ENCODE assay signal across 10 mouse cellular contexts in genomic region chr6:137126224-137126623, GRCm38 (mm10). TPM values are rescaled to one million over a fixed set of nuclear protein-coding genes. Genes with fewer than 3 reads are reported as not detected.
DNase-seq lines count a peak whose midpoint lies in the region; ATAC-seq and TF ChIP-seq lines count a peak whose summit lies in the region.
"Had no signal": no experiment of that assay in that cellular context is flagged by ENCODE, and none has a peak within 500 bp of the region (broad histone marks: within the 10 kb centered on the region; RNA-seq: fewer than 3 reads in every experiment).

No protein-coding gene starts in this region.

- H3K27me3 ChIP-seq in heart, embryonic 11.5 days (ENCODE audit: control insufficient read depth, insufficient read depth, low read length) = no peaks in the 10 kb centered on the region
- no peaks in the 10 kb centered on the region for H3K27me3 ChIP-seq in lung, postnatal 0 days (replicated peaks; ENCODE audit: insufficient read depth, low read length)
- no peaks in the 10 kb centered on the region for H3K27me3 ChIP-seq in forebrain, embryonic 15.5 days
- H3K27me3 ChIP-seq: midbrain, embryonic 12.5 days had no signal

- DNase-seq in heart, adult 9 months (ENCODE audit: low spot score in 2 of 2) = no peak
- peak; percentile 64 for DNase-seq in lung, postnatal 0 days (ENCODE audit: low spot score)
- DNase-seq in lung, postnatal 14 days = no peak
- DNase-seq in kidney, postnatal 14 days = peak; percentile 47
- no peak for DNase-seq in thymus, postnatal 14 days
- DNase-seq in ovary, postnatal 10 days (ENCODE audit: low spot score) = no peak
- DNase-seq: heart, postnatal 14 days had no signal

- H3K4me3 ChIP-seq in heart, embryonic 11.5 days (ENCODE audit: low read depth, low read length) = no peak overlapping the region
- H3K4me3 ChIP-seq in lung, postnatal 0 days (ENCODE audit: low read depth, low read length) = no peak overlapping the region
- no peak overlapping the region for H3K4me3 ChIP-seq in forebrain, embryonic 15.5 days
- H3K4me3 ChIP-seq: midbrain, embryonic 12.5 days had no signal

- ATAC-seq in heart, embryonic 11.5 days (replicated peaks; ENCODE audit: insufficient number of reproducible peaks, low FRiP score, low TSS enrichment) = no peak
- ATAC-seq in lung, postnatal 0 days = peak; percentile 86
- ATAC-seq in forebrain, embryonic 15.5 days (replicated peaks) = no peak

- whole genome bisulfite sequencing in heart, embryonic 11.5 days (ENCODE audit: insufficient replicate concordance) = 47% methylated on average over 2 of the region's 2 CpGs
- 17% methylated on average over 2 of the region's 2 CpGs for WGBS in lung, postnatal 0 days
- WGBS in forebrain, embryonic 15.5 days = 70% methylated on average over 2 of the region's 2 CpGs

- TF ChIP-seq EP300 in lung, postnatal 0 days (IDR thresholded peaks at IDR 0.05) = no peak

- H3K4me1 ChIP-seq in heart, embryonic 11.5 days (ENCODE audit: control insufficient read depth, insufficient read depth, low read length) = peaks cover 11% of the 10 kb centered on the region
- peaks cover 16% of the 10 kb centered on the region; the same call in 1 of the 2 replicates for H3K4me1 ChIP-seq in lung, postnatal 0 days (ENCODE audit: insufficient read depth, low read depth, low read length)
- H3K4me1 ChIP-seq in forebrain, embryonic 15.5 days = no peaks in the 10 kb centered on the region
- H3K4me1 ChIP-seq: midbrain, embryonic 12.5 days had no signal

- H3K36me3 ChIP-seq in heart, embryonic 11.5 days (ENCODE audit: control insufficient read depth, insufficient read depth, low read length) = no peaks in the 10 kb centered on the region
- H3K36me3 ChIP-seq in lung, postnatal 0 days (ENCODE audit: insufficient read depth, low read length) = no peaks in the 10 kb centered on the region
- H3K36me3 ChIP-seq in forebrain, embryonic 15.5 days = no peaks in the 10 kb centered on the region
- H3K36me3 ChIP-seq: midbrain, embryonic 12.5 days had no signal

- no peak overlapping the region for H3K4me2 ChIP-seq in heart, embryonic 11.5 days
- H3K4me2 ChIP-seq in lung, postnatal 0 days (replicated peaks; ENCODE audit: low read depth, low read length) = no peak overlapping the region
- no peak overlapping the region for H3K4me2 ChIP-seq in forebrain, embryonic 15.5 days (replicated peaks)
- H3K4me2 ChIP-seq: midbrain, embryonic 12.5 days had no signal

- H3K27ac ChIP-seq in heart, embryonic 11.5 days (ENCODE audit: low read depth, low read length) = 0 out of 2 replicates have a peak overlapping the region, but pooled peaks have one; percentile 41
- H3K27ac ChIP-seq in lung, postnatal 0 days (ENCODE audit: low read length) = peak overlapping the region; percentile 51
- no peak overlapping the region for H3K27ac ChIP-seq in forebrain, embryonic 15.5 days (replicated peaks)
- H3K27ac ChIP-seq: midbrain, embryonic 12.5 days had no signal

- no peak overlapping the region for H3K9ac ChIP-seq in heart, embryonic 11.5 days (ENCODE audit: low read depth, low read length)
- H3K9ac ChIP-seq in lung, postnatal 0 days (replicated peaks; ENCODE audit: low read depth) = no peak overlapping the region
- H3K9ac ChIP-seq in forebrain, embryonic 15.5 days (replicated peaks) = no peak overlapping the region
- H3K9ac ChIP-seq: midbrain, embryonic 12.5 days had no signal

- no peak for TF ChIP-seq CTCF in lung, postnatal 0 days (IDR thresholded peaks at IDR 0.05)

- H3K9me3 ChIP-seq in heart, embryonic 11.5 days (replicated peaks; ENCODE audit: control insufficient read depth, low read length) = no peaks in the 10 kb centered on the region
- H3K9me3 ChIP-seq in lung, postnatal 0 days (ENCODE audit: low read length) = no peaks in the 10 kb centered on the region
- H3K9me3 ChIP-seq in forebrain, embryonic 15.5 days = no peaks in the 10 kb centered on the region
- H3K9me3 ChIP-seq: midbrain, embryonic 12.5 days had no signal

RNA-seq across cellular contexts. Expression of gene Rerg, which starts 44.1 kb away (rescaled TPM):
- 4.4 and 4.6 TPM in 2 replicates for polyA plus RNA-seq in heart, embryonic 11.5 days (2014; fragmentation: Nextera tagmentation; extraction: Ambion mirVana)
- polyA plus RNA-seq in lung, postnatal 0 days (2015; fragmentation: Nextera tagmentation; extraction: Ambion mirVana) = 33.4 and 42.9 TPM in 2 replicates
- polyA plus RNA-seq in forebrain, embryonic 15.5 days (2015; fragmentation: Nextera tagmentation; extraction: Ambion mirVana) = 4.6 and 5.8 TPM in 2 replicates

Comparison
In these comparisons a context has a peak if more than half of its experiments do, and no peak if none do; other contexts are left out.
1. DNase-seq: peak in lung, postnatal 0 days (single experiment) and kidney, postnatal 14 days (single experiment); none in heart, adult 9 months (0 of 2), lung, postnatal 14 days (single experiment), thymus, postnatal 14 days (single experiment) and ovary, postnatal 10 days (single experiment).